Mouse (Mus musculus) hindbrain, embryonic 12.5 days (tissue): Measurements from ENCODE around the gene Retreg3. TPM values are rescaled to one million over a fixed set of nuclear protein-coding genes. Genes with fewer than 3 reads are reported as not detected.

Experiments
- ATAC-seq: fragments of 200-750 bp; cut with Nextera tagmentation; 2 replicates; pipeline ENCODE4 v1.8.0; 2017; ENCODE audit warnings: moderate TSS enrichment; ENCODE audit not compliant: low FRiP score
- H3K27ac ChIP-seq: fragments of 300-500 bp; sonication (generic); 2 replicates; pipeline ENCODE4 v1.5.1; 2016; ENCODE audit warnings: mild to moderate bottlenecking
- H3K27me3 ChIP-seq: fragments of 300-500 bp; sonication (generic); 2 replicates; pipeline ENCODE4 v1.6.1; 2016; ENCODE audit warnings: mild to moderate bottlenecking
- H3K36me3 ChIP-seq: fragments of 300-500 bp; sonication (generic); 2 replicates; pipeline ENCODE4 v1.6.1; 2016; ENCODE audit warnings: mild to moderate bottlenecking
- H3K4me1 ChIP-seq: fragments of 300-500 bp; sonication (generic); 2 replicates; pipeline ENCODE4 v1.6.1; 2016
- H3K4me2 ChIP-seq: fragments of 300-500 bp; sonication (generic); replicated peaks from 2 replicates; pipeline ENCODE4 v1.6.1; 2016; ENCODE audit warnings: mild to moderate bottlenecking
- H3K4me3 ChIP-seq: fragments of 300-500 bp; sonication (generic); 2 replicates; pipeline ENCODE4 v1.5.1; 2016; ENCODE audit warnings: mild to moderate bottlenecking
- H3K9ac ChIP-seq: fragments of 300-500 bp; sonication (generic); 2 replicates; pipeline ENCODE4 v1.6.1; 2016; ENCODE audit warnings: mild to moderate bottlenecking, moderate library complexity
- H3K9me3 ChIP-seq: fragments of 300-500 bp; sonication (generic); replicated peaks from 2 replicates; pipeline ENCODE4 v1.6.1; 2016; ENCODE audit warnings: mild to moderate bottlenecking
- WGBS: fragments of 180-500 bp; shearing (Covaris S2); methylation state at CpG from one replicate; pipeline ENCODE4 v1.1.7; 2016; 5-methylcytosine and 5-hydroxymethylcytosine counted together
- polyA plus RNA-seq: library from polyadenylated mRNA; unstranded; fragments of >200 nt; fragmentation: Nextera tagmentation; extraction: Ambion mirVana; gene quantifications from 2 replicates; pipeline ENCODE4 v1.2.1, GENCODE M21; 2016

Retreg3 gene
- polyA plus RNA-seq, 1 experiment from 2014 or later: 23.2 TPM

DNA sequence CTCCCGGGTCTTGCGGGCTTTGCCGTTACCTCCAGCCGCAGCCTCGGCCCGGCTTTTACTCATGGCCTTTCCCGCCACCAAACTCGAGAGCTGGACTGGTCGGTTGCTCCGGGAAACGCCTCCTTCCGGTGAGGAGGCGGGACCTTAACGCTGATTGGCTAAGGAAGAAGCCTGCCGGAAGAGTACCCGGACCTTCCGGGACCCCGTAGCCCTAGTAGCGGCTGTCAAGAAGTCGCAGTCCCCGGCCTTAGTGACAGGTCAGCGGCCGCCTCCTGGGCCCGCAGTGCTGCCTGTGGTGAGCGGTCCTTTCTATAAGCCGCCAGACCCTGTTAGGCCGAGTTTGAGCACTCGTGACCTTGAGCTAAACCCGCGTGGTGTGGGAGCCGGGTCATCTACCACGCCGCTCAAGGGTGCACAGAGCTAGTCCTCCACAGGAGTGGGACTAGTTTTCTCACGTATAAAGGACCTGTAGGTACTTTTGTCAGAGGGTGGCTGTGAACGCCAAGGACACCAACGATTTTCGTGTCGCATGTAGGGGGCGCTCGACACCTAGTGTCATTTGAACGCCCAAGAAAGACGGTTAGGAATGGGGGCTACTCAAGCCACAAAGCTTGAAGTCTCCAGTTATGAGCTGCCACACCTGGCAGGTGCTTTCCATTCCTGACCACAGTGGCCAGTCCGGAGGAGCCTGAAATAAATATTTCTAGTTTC lies 24.2 kb downstream of the Retreg3 start, which contains the start of gene Psmc3ip:
Gene Psmc3ip (minus strand): TSS at position 123 of the 711 bp plus-strand sequence.
- under 1% methylated on average over 43 of the region's 43 CpGs for WGBS
- Histone ChIP-seq H3K4me1 (peaks cover 9% of the 10 kb centered on the region), H3K4me3 (peak within 1 kb of the TSS; percentile 70), H3K4me2 (peak within 1 kb of the TSS; percentile 91), H3K9ac (peak within 1 kb of the TSS; percentile 73), H3K9me3 (no peaks in the 10 kb centered on the region), H3K27me3 (no peaks in the 10 kb centered on the region), H3K36me3 (peaks cover 74% of the 10 kb centered on the region), H3K27ac (peak within 1 kb of the TSS; percentile 90)
- ATAC-seq: peak; percentile 92

DNA sequence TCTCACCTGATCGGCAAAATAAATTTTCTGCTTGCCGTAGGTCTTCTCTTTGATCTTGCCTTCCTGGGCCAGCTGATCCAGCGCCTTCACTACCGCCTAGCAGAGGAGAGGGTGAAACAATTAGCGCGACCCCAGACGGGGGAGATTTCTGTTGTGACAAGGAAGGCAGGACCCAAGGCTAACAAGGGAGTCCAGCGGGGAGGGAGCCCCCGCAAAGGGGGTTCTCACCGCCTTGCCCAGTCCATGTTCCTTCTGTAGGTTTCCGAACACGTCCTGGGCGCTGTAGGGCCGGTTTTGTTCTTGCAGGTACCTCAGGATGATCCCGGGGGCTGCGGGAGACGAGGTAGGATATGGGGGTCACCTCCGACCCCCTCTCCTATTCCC lies 24.8 kb downstream of the Retreg3 start:
- Histone ChIP-seq H3K27me3 (no peaks in the 10 kb centered on the region), H3K27ac (peak overlapping the region; percentile 90), H3K4me1 (peaks cover 9% of the 10 kb centered on the region), H3K4me2 (peak overlapping the region; percentile 91), H3K9ac (peak overlapping the region; percentile 73), H3K36me3 (peaks cover 74% of the 10 kb centered on the region), H3K4me3 (peak overlapping the region; percentile 70), H3K9me3 (no peaks in the 10 kb centered on the region)
- ATAC-seq: no peak; the same call in 1 of the 2 replicates
- whole genome bisulfite sequencing: 2% methylated on average over 18 of the region's 18 CpGs

DNA sequence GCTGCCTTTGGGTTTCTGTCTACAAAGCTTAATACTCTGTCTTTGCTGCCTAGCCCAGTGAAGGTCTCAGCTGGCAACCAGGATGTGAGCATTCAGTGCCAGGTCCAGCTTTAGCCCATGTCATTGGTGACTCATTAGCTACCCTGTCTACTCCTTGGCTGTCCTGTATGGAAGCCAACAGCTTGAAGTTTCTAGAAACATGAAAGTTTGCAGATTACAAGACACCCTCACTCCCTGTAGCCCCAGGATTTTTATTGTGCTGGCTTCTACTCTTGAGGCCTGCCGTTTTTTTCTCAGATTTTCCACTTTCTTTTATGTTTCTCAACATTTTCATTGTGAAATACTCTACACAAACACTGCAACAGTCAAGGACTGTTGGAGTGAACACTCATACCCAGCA lies 29.8 kb downstream of the Retreg3 start:
- Histone ChIP-seq H3K4me2 (no peak overlapping the region), H3K4me1 (peaks cover 34% of the 10 kb centered on the region), H3K27ac (no peak overlapping the region), H3K4me3 (no peak overlapping the region), H3K9me3 (no peaks in the 10 kb centered on the region), H3K36me3 (peaks cover 61% of the 10 kb centered on the region), H3K27me3 (no peaks in the 10 kb centered on the region), H3K9ac (no peak overlapping the region)
- 97% methylated on average over 1 of the region's 1 CpGs for WGBS
- ATAC-seq: no peak

DNA sequence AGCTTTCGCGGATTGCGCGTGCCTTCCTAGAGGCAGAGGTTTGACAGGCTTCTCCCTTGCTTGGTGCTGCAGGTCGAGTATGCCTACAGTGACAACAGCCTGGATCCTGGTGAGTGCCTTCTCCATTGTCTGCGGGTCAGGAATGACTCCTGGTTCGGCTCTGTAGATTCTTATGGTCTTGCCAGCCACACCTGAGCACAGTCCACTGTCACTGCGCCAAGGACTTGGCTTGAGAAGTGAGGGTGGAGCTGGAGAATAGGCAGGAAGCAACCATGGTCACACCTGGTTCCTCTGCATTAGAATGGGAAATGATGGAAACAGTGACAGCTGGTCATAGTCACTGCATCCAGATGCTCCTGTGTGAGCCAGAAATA lies 32.0 kb downstream of the Retreg3 start:
- 13% methylated on average over 8 of the region's 8 CpGs for WGBS
- Histone ChIP-seq H3K4me1 (peaks cover 38% of the 10 kb centered on the region), H3K9me3 (no peaks in the 10 kb centered on the region), H3K27me3 (no peaks in the 10 kb centered on the region), H3K4me2 (peak overlapping the region; percentile 96), H3K9ac (peak overlapping the region; percentile 93), H3K36me3 (peaks cover 54% of the 10 kb centered on the region), H3K27ac (peak overlapping the region; percentile 87), H3K4me3 (peak overlapping the region; percentile 74)
- no peak for ATAC-seq

DNA sequence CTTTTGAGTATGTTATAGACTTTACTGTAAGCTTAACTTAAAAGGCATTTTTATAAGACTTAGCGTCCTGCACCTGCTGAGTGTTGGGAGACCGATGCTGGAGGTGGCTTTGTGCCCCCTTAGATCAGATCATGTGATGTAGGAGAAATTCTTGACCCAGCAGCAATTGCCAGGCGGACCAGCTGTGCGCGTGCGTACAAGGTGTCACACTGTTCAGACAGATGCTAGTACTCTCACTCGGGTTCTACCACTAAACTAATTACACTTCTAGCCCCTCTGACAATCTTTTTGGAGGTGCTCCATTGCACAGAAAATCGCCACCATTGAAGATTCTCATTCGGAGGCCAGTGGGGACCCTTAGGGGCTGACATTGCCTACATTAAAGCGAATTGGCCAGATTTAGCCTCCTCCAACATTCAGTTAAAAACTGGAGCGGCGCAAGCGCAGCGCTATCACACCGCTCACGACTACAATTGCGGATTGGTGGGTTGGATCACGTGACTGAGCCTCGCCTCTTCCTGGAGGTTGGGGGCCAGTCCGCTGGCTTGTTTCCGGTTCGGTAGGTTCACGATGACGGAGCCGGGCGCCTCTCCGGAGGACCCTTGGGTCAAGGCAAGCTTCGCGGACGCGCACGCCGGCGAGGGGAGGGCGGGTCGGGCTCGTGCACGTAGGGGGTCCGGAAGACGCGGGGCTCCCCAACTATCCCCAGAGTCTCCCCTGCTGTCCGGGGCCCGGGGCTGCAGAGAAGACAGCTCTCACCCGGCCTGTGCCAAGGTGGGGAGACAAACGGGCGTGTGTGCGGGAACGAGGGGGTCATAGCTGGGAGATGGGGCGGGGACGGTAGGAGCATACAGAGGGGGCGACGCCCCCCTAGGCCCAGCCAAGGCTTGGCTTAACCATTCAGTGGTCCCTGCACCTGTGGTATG lies 32.7 kb downstream of the Retreg3 start, which contains the start of gene Mlx:
Gene Mlx (plus strand): TSS at position 522 of the 926 bp plus-strand sequence.
- peaks cover 38% of the 10 kb centered on the region for H3K4me1 ChIP-seq
- H3K4me3 ChIP-seq: peak within 1 kb of the TSS; percentile 74
- H3K9me3 ChIP-seq: no peaks in the 10 kb centered on the region
- H3K27me3 ChIP-seq: no peaks in the 10 kb centered on the region
- peak; percentile 84 for ATAC-seq
- H3K36me3 ChIP-seq: peaks cover 48% of the 10 kb centered on the region
- 1% methylated on average over 52 of the region's 52 CpGs for WGBS
- H3K27ac ChIP-seq: peak within 1 kb of the TSS; percentile 87
- H3K4me2 ChIP-seq: peak within 1 kb of the TSS; percentile 96
- peak within 1 kb of the TSS; percentile 93 for H3K9ac ChIP-seq

DNA sequence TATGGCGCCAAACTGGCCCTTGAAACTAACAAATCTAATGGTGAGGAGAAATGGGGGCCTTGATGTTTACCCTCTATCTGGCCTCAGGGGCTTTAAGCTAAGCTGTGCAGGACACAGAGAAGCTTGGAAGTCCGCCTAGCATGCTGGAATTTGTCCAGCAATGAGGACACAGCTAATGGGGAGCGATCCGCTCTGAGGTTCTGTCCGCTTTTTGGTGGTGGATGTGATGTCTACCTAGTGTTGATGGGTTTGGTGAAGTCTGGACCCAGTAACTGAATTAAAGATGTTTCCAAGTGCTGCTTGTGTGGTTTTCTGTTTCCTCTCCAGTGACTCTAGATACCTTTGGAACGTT lies 33.4 kb downstream of the Retreg3 start:
- ATAC-seq: no peak
- no peaks in the 10 kb centered on the region for H3K9me3 ChIP-seq
- WGBS: 84% methylated on average over 6 of the region's 6 CpGs
- peaks cover 2% of the 10 kb centered on the region; the same call in 1 of the 2 replicates for H3K27me3 ChIP-seq
- peak overlapping the region; percentile 96 for H3K4me2 ChIP-seq
- peak overlapping the region; percentile 74 for H3K4me3 ChIP-seq
- peak overlapping the region; percentile 87 for H3K27ac ChIP-seq
- H3K36me3 ChIP-seq: peaks cover 41% of the 10 kb centered on the region
- H3K4me1 ChIP-seq: peaks cover 45% of the 10 kb centered on the region
- peak overlapping the region; percentile 93 for H3K9ac ChIP-seq

DNA sequence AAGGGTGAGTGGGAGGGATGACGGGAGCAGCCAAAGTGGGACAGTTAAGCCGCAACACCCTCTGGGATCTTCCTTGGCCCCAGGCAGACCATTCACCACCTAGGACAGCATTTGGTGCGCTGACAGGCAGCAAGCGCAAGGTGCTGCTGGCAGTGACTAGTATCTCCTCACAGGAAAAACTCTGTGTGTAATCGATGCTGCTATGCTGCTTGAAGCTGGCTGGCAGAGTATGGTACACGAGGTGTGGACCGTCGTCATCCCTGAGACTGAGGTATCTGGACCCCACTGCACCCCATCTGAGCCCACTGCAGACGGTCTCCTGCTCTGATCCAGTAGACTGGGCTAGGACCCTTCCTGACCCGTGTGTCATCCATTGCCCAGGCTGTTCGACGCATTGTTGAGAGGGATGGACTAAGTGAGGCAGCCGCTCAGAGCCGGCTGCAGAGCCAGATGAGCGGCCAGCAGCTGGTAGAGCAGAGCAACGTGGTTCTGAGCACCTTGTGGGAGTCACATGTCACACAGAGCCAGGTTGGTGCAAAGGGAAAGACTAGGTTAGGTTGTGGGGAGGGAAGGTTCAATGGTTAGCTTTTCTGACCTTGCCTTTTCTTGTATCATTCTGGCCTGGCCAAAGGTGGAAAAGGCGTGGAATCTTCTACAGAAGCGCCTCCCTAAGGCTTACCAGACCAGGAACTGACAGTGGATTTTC lies 33.9 kb downstream of the Retreg3 start:
- peaks cover 35% of the 10 kb centered on the region for H3K36me3 ChIP-seq
- H3K4me2 ChIP-seq: peak overlapping the region; percentile 96; the same call in 1 of the 2 replicates
- no peaks in the 10 kb centered on the region for H3K9me3 ChIP-seq
- H3K9ac ChIP-seq: 0 out of 2 replicates have a peak overlapping the region, but pooled peaks have one; percentile 93
- no peak overlapping the region for H3K27ac ChIP-seq
- peaks cover 45% of the 10 kb centered on the region for H3K4me1 ChIP-seq
- 95% methylated on average over 18 of the region's 18 CpGs for WGBS
- peaks cover 7% of the 10 kb centered on the region for H3K27me3 ChIP-seq
- ATAC-seq: no peak
- no peak overlapping the region for H3K4me3 ChIP-seq

DNA sequence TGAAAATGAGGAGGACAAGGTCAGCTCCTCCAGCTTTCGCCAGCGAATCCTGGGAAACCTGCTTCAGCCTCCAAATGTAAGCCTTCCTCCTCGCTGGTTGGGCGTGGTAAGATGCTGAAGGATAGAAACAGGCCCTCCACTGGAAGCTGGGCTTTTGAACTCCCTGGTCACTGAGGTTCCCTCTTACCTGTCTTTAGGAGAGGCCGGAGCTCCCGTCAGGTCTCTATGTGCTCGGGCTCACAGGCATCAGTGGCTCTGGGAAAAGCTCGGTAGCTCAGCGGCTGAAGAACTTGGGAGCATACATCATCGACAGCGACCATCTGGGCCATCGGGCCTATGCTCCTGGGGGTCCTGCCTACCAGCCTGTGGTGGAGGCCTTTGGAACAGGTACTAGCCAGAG lies 34.9 kb downstream of the Retreg3 start:
- Histone ChIP-seq H3K27ac (no peak overlapping the region), H3K36me3 (peaks cover 26% of the 10 kb centered on the region), H3K9ac (no peak overlapping the region), H3K9me3 (no peaks in the 10 kb centered on the region), H3K27me3 (peaks cover 17% of the 10 kb centered on the region), H3K4me2 (no peak overlapping the region), H3K4me3 (no peak overlapping the region), H3K4me1 (peaks cover 45% of the 10 kb centered on the region)
- 90% methylated on average over 12 of the region's 12 CpGs for WGBS
- no peak for ATAC-seq

DNA sequence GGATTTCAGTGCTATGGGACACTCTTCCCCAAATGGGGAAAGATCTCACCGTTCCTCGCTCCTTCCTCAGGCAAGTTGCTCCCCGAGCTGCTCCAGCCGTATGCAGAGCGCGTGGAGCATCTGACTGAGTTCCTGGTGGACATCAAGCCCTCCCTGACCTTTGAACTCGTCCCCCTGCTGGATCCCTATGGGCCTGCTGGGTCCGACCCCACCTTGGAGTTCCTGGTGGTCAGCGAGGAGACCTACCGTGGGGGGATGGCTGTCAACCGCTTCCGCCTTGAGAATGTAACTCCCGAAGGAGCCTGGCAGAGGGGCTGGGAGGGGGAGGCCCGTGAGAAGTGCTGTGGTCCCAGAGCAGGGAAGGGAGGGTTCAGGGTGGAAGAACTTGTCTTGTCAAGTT lies 35.4 kb downstream of the Retreg3 start:
- peaks cover 23% of the 10 kb centered on the region for H3K27me3 ChIP-seq
- H3K4me3 ChIP-seq: no peak overlapping the region
- WGBS: 81% methylated on average over 14 of the region's 14 CpGs
- no peak overlapping the region for H3K4me2 ChIP-seq
- no peak overlapping the region for H3K27ac ChIP-seq
- ATAC-seq: no peak
- H3K36me3 ChIP-seq: peaks cover 20% of the 10 kb centered on the region
- H3K4me1 ChIP-seq: peaks cover 45% of the 10 kb centered on the region
- H3K9ac ChIP-seq: 0 out of 2 replicates have a peak overlapping the region, but pooled peaks have one; percentile 25
- H3K9me3 ChIP-seq: no peaks in the 10 kb centered on the region

DNA sequence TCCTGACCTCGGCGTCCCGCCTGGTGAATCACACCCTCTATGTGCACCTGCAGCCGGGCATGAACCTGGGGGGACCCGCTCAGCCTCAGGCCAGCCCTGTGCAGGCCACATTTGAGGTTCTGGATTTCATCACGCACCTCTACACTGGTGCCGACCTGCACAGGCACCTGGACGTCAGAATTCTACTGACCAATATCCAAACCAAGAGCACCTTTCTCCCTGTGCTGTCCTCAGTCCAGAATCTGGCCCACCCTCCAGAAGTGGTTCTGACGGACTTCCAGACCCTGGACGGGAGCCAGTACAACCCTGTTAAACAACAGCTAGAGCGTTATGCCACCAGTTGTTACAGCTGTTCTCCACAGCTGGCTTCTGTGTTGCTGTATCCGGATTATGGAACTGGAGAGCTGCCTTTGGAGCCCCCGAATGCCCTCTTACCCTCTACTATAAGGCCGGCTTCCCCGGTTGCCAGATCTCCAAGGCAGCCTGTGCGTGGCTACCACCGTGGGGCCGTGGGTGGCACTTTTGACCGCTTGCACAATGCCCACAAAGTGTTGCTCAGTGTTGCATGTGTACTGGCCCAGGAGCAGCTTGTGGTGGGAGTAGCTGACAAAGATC lies 36.5 kb downstream of the Retreg3 start:
- H3K27me3 ChIP-seq: peaks cover 33% of the 10 kb centered on the region
- ATAC-seq: peak; percentile 18
- H3K36me3 ChIP-seq: peaks cover 13% of the 10 kb centered on the region
- H3K9me3 ChIP-seq: no peaks in the 10 kb centered on the region
- H3K4me3 ChIP-seq: peak overlapping the region; percentile 70
- peak overlapping the region; percentile 85 for H3K27ac ChIP-seq
- H3K4me2 ChIP-seq: peak overlapping the region; percentile 97
- 32% methylated on average over 19 of the region's 19 CpGs for WGBS
- H3K9ac ChIP-seq: peak overlapping the region; percentile 89
- peaks cover 43% of the 10 kb centered on the region for H3K4me1 ChIP-seq

DNA sequence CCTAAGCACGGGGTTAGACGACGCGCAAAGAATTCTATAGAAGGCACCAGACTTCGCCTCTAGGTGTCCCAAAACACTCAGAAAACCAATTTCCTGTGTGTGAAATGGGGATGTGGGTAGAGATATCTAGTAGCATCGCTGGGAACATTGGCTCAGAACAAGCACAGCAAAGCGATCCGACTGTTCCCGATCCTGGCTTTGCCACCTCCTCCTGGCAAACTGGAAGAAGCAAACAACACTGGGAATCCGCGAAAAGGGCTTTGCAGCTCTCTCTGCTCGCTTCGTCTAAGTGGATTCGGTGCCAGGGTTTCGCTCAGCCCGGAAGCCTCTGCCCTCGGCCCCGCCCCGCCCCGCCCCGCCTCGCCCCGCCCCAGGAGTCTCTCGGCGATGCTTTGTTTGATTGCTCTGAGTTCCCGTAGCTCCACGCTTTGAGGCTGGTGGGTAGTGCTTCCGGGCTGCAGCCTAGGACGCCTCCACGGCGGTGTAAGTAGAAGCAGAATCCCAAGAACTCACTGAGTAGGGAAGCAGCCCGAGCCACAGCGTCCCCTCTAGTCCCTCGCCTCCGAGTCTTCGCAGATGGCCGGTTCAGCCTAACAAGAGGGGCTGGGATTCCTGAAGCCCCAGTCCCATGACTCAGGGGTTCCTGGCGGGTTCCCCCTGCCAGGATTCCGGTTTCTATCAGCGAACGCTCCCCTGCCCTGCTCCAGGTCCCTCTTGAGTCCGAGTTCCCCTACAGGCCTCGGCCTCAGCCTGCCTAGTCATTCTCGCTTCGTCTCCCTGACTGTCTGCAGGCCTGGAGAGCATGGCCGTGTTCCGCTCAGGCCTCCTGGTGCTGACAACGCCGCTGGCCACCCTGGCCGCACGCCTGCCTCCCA lies 37.2 kb downstream of the Retreg3 start, which contains the start of gene Coasy:
Gene Coasy (plus strand): TSS at position 358 of the 875 bp plus-strand sequence.
- Histone ChIP-seq H3K9me3 (no peaks in the 10 kb centered on the region), H3K4me3 (peak within 1 kb of the TSS; percentile 70), H3K27me3 (peaks cover 41% of the 10 kb centered on the region), H3K9ac (peak within 1 kb of the TSS; percentile 89), H3K27ac (peak within 1 kb of the TSS; percentile 85), H3K36me3 (peaks cover 13% of the 10 kb centered on the region), H3K4me2 (peak within 1 kb of the TSS; percentile 97), H3K4me1 (peaks cover 36% of the 10 kb centered on the region)
- WGBS: under 1% methylated on average over 50 of the region's 51 CpGs
- peak; percentile 87 for ATAC-seq
